Comparison of ENCODE assay signal across 11 mouse cellular contexts in genomic region chr13:69542571-69543352, GRCm38 (mm10). TPM values are rescaled to one million over a fixed set of nuclear protein-coding genes. Genes with fewer than 3 reads are reported as not detected.
DNase-seq lines count a peak whose midpoint lies in the region; ATAC-seq and TF ChIP-seq lines count a peak whose summit lies in the region.
"Had no signal": no experiment of that assay in that cellular context is flagged by ENCODE, and none has a peak within 500 bp of the region (broad histone marks: within the 10 kb centered on the region; RNA-seq: fewer than 3 reads in every experiment).

No protein-coding gene starts in this region.

- no peaks in the 10 kb centered on the region for H3K27me3 ChIP-seq in kidney, embryonic 16.5 days (ENCODE audit: insufficient read depth, low read length)
- H3K27me3 ChIP-seq in heart, embryonic 12.5 days (replicated peaks) = 0 out of 2 replicates have a peak, but pooled peaks cover 2% of the 10 kb centered on the region
- no peaks in the 10 kb centered on the region for H3K27me3 ChIP-seq in limb, embryonic 15.5 days
- H3K27me3 ChIP-seq in midbrain, postnatal 0 days (ENCODE audit: insufficient read depth, low read length) = no peaks in the 10 kb centered on the region
- H3K27me3 ChIP-seq: CH12.LX had no signal

- no peak for TF ChIP-seq POLR2A in embryonic fibroblast, embryonic 13.5 days (IDR thresholded peaks at IDR 0.05; ENCODE audit: low read depth, low read length)

- no peak overlapping the region; the same call in 1 of the 2 replicates for H3K9ac ChIP-seq in kidney, embryonic 16.5 days (replicated peaks; ENCODE audit: low read length)
- peak overlapping the region; percentile 57; the same call in 1 of the 2 replicates for H3K9ac ChIP-seq in heart, embryonic 12.5 days
- no peak overlapping the region for H3K9ac ChIP-seq in limb, embryonic 15.5 days
- no peak overlapping the region for H3K9ac ChIP-seq in midbrain, postnatal 0 days (replicated peaks; ENCODE audit: low read length, poor library complexity, severe bottlenecking)

- DNase-seq in kidney, adult 11 months = no peak
- DNase-seq in midbrain, postnatal 0 days (ENCODE audit: low spot score) = no peak
- DNase-seq in left cerebral cortex, postnatal 4 days = no peak
- DNase-seq: kidney, adult 8-10 months had no signal

- 0 out of 2 replicates have a peak, but pooled peaks have one; percentile 28 for ATAC-seq in kidney, embryonic 16.5 days (ENCODE audit: low FRiP score, low TSS enrichment)
- 0 out of 2 replicates have a peak, but pooled peaks have one; percentile 13 for ATAC-seq in heart, embryonic 12.5 days (ENCODE audit: insufficient number of reproducible peaks, low FRiP score)
- peak; percentile 33; the same call in 1 of the 2 replicates for ATAC-seq in limb, embryonic 15.5 days (ENCODE audit: insufficient number of reproducible peaks, low FRiP score, low TSS enrichment, low read depth)
- no peak for ATAC-seq in megakaryocyte, adult 5-6 weeks (ENCODE audit: poor library complexity, severe bottlenecking)
- ATAC-seq in midbrain, postnatal 0 days (ENCODE audit: low FRiP score) = no peak

- intact Hi-C loops in left cerebral cortex, postnatal 4 days (cut with DNase I) = no loop called here

- TF ChIP-seq CTCF in embryonic fibroblast, embryonic 13.5 days (IDR thresholded peaks at IDR 0.05; ENCODE audit: borderline replicate concordance, insufficient read depth, low read length) = no peak
- TF ChIP-seq CTCF in midbrain, postnatal 0 days (IDR thresholded peaks at IDR 0.05) = no peak

- peaks cover 20% of the 10 kb centered on the region for H3K4me1 ChIP-seq in kidney, embryonic 16.5 days (ENCODE audit: insufficient read depth, low read length)
- peaks cover 26% of the 10 kb centered on the region for H3K4me1 ChIP-seq in embryonic fibroblast, embryonic 13.5 days (ENCODE audit: control insufficient read depth, insufficient read depth, low read length)
- peaks cover 66% of the 10 kb centered on the region for H3K4me1 ChIP-seq in heart, embryonic 12.5 days (replicated peaks)
- peaks cover 50% of the 10 kb centered on the region for H3K4me1 ChIP-seq in limb, embryonic 15.5 days
- H3K4me1 ChIP-seq in midbrain, postnatal 0 days (ENCODE audit: insufficient read depth, low read length) = peaks cover 4% of the 10 kb centered on the region; the same call in 1 of the 2 replicates

- H3K4me2 ChIP-seq in kidney, embryonic 16.5 days (replicated peaks; ENCODE audit: low read depth, low read length) = 0 out of 2 replicates have a peak overlapping the region, but pooled peaks have one; percentile 0
- H3K4me2 ChIP-seq in heart, embryonic 12.5 days = peak overlapping the region; percentile 64
- H3K4me2 ChIP-seq in limb, embryonic 15.5 days = peak overlapping the region; percentile 26; the same call in 1 of the 2 replicates
- no peak overlapping the region for H3K4me2 ChIP-seq in midbrain, postnatal 0 days (ENCODE audit: low read depth, low read length, poor library complexity, severe bottlenecking)

- no peak overlapping the region for H3K27ac ChIP-seq in kidney, embryonic 16.5 days (ENCODE audit: low read length)
- peak overlapping the region; percentile 90 for H3K27ac ChIP-seq in embryonic fibroblast, embryonic 13.5 days (ENCODE audit: insufficient read depth, low read length)
- peak overlapping the region; percentile 76 for H3K27ac ChIP-seq in heart, embryonic 12.5 days (ENCODE audit: poor library complexity, severe bottlenecking)
- peak overlapping the region; percentile 81 for H3K27ac ChIP-seq in limb, embryonic 15.5 days
- H3K27ac ChIP-seq in midbrain, postnatal 0 days (ENCODE audit: low read depth, low read length) = no peak overlapping the region
- H3K27ac ChIP-seq: midbrain, embryonic 10.5 days had no signal

- no peaks in the 10 kb centered on the region for H3K36me3 ChIP-seq in kidney, embryonic 16.5 days (ENCODE audit: insufficient read depth, low read length)
- H3K36me3 ChIP-seq in heart, embryonic 12.5 days = no peaks in the 10 kb centered on the region
- no peaks in the 10 kb centered on the region for H3K36me3 ChIP-seq in limb, embryonic 15.5 days
- no peaks in the 10 kb centered on the region for H3K36me3 ChIP-seq in midbrain, postnatal 0 days (ENCODE audit: insufficient read depth, low read length)
- H3K36me3 ChIP-seq: midbrain, embryonic 10.5 days had no signal

- no peaks in the 10 kb centered on the region for H3K9me3 ChIP-seq in kidney, embryonic 16.5 days (ENCODE audit: low read length)
- H3K9me3 ChIP-seq in heart, embryonic 12.5 days (replicated peaks) = no peaks in the 10 kb centered on the region
- no peaks in the 10 kb centered on the region for H3K9me3 ChIP-seq in limb, embryonic 15.5 days
- H3K9me3 ChIP-seq in midbrain, postnatal 0 days (ENCODE audit: low read length) = no peaks in the 10 kb centered on the region
- H3K9me3 ChIP-seq: midbrain, embryonic 10.5 days had no signal

- H3K4me3 ChIP-seq in kidney, embryonic 16.5 days (ENCODE audit: low read length) = no peak overlapping the region
- H3K4me3 ChIP-seq in embryonic fibroblast, embryonic 13.5 days (ENCODE audit: insufficient read depth, low read length) = no peak overlapping the region
- peak overlapping the region; percentile 1; the same call in 1 of the 2 replicates for H3K4me3 ChIP-seq in heart, embryonic 12.5 days
- no peak overlapping the region for H3K4me3 ChIP-seq in limb, embryonic 15.5 days
- no peak overlapping the region for H3K4me3 ChIP-seq in midbrain, postnatal 0 days (ENCODE audit: low read depth, low read length)

- 22% methylated on average over 17 of the region's 17 CpGs for WGBS in kidney, embryonic 16.5 days
- 35% methylated on average over 17 of the region's 17 CpGs for WGBS in heart, embryonic 12.5 days
- 30% methylated on average over 17 of the region's 17 CpGs for WGBS in limb, embryonic 15.5 days
- 48% methylated on average over 17 of the region's 17 CpGs for WGBS in midbrain, postnatal 0 days

RNA-seq across cellular contexts. Expression of gene Tent4a, which starts 8.3 kb away (rescaled TPM):
- 5.0 and 5.1 TPM in 2 replicates for polyA plus RNA-seq in kidney, embryonic 16.5 days (2015; fragmentation: Nextera tagmentation; extraction: Ambion mirVana)
- 28.4 and 34.1 TPM in 2 replicates for polyA plus RNA-seq in embryonic fibroblast, embryonic 13.5 days (2011; ENCODE audit: insufficient read length, low read depth, missing spikeins)
- polyA plus RNA-seq in heart, embryonic 12.5 days (2016; fragmentation: Nextera tagmentation; extraction: Ambion mirVana) = 3.9 and 4.0 TPM in 2 replicates
- 4.9 and 6.2 TPM in 2 replicates for polyA plus RNA-seq in limb, embryonic 15.5 days (2015; fragmentation: Nextera tagmentation; extraction: Ambion mirVana)
- 10.4 and 11.1 TPM in 2 replicates for total RNA-seq in megakaryocyte, adult 5-6 weeks (2015)
- total RNA-seq in megakaryocyte, adult 5-6 weeks (2017) = 10.2 and 13.3 TPM in 2 replicates
- total RNA-seq in midbrain, postnatal 0 days (2014; rRNA removed) = 26.1 TPM in 2 replicates
- polyA plus RNA-seq in midbrain, postnatal 0 days (2015; fragmentation: Nextera tagmentation; extraction: Ambion mirVana) = 4.5 and 5.2 TPM in 2 replicates
- 10 to 100 TPM; 49.2 to 49.7 TPM for total RNA-seq in left cerebral cortex, postnatal 4 days (2021)

RNA-seq across cellular contexts. Expression of gene Nsun2, which starts 9.2 kb away (rescaled TPM):
- 124 and 131 TPM in 2 replicates for polyA plus RNA-seq in kidney, embryonic 16.5 days (2015; fragmentation: Nextera tagmentation; extraction: Ambion mirVana)
- polyA plus RNA-seq in embryonic fibroblast, embryonic 13.5 days (2011; ENCODE audit: insufficient read length, low read depth, missing spikeins) = 106 and 109 TPM in 2 replicates
- 77.9 and 81.6 TPM in 2 replicates for polyA plus RNA-seq in heart, embryonic 12.5 days (2016; fragmentation: Nextera tagmentation; extraction: Ambion mirVana)
- 132 and 136 TPM in 2 replicates for polyA plus RNA-seq in limb, embryonic 15.5 days (2015; fragmentation: Nextera tagmentation; extraction: Ambion mirVana)
- total RNA-seq in megakaryocyte, adult 5-6 weeks (2015) = 32.6 and 33.9 TPM in 2 replicates
- 61.7 and 76.5 TPM in 2 replicates for total RNA-seq in megakaryocyte, adult 5-6 weeks (2017)
- total RNA-seq in midbrain, postnatal 0 days (2014; rRNA removed) = 51.1 and 60.3 TPM in 2 replicates
- polyA plus RNA-seq in midbrain, postnatal 0 days (2015; fragmentation: Nextera tagmentation; extraction: Ambion mirVana) = 56.7 and 60.2 TPM in 2 replicates
- 10 to 100 TPM; 84.5 to 89.7 TPM for total RNA-seq in left cerebral cortex, postnatal 4 days (2021)

Comparison
In these comparisons a context has a peak if more than half of its experiments do, and no peak if none do; other contexts are left out.
1. ATAC-seq: peak in kidney, embryonic 16.5 days (single experiment), heart, embryonic 12.5 days (single experiment) and limb, embryonic 15.5 days (single experiment); none in megakaryocyte, adult 5-6 weeks (single experiment) and midbrain, postnatal 0 days (single experiment).
2. H3K27ac ChIP-seq: peak in embryonic fibroblast, embryonic 13.5 days (single experiment), heart, embryonic 12.5 days (single experiment) and limb, embryonic 15.5 days (single experiment); none in kidney, embryonic 16.5 days (single experiment) and midbrain, postnatal 0 days (single experiment).